Mouse (Mus musculus) layer of hippocampus, adult 8-10 months (tissue): ENCODE data around the gene Tmod3. TPM values are rescaled to one million over a fixed set of nuclear protein-coding genes. Genes with fewer than 3 reads are reported as not detected.

ENCODE experiments used
- DNase-seq, 2 experiments: peaks; one replicate each; pipeline ENCODE4 v3.0.0; 2022; ENCODE audit warnings: low spot score in 2 of 2
- total RNA-seq, 4 experiments: library from RNA; stranded (reverse); gene quantifications; 2 replicates each; pipeline ENCODE4 v1.2.4; 2022

Tmod3 gene
- total RNA-seq = 10 to 100 TPM; 40.9 to 44.6 (median 42.9) TPM

DNA sequence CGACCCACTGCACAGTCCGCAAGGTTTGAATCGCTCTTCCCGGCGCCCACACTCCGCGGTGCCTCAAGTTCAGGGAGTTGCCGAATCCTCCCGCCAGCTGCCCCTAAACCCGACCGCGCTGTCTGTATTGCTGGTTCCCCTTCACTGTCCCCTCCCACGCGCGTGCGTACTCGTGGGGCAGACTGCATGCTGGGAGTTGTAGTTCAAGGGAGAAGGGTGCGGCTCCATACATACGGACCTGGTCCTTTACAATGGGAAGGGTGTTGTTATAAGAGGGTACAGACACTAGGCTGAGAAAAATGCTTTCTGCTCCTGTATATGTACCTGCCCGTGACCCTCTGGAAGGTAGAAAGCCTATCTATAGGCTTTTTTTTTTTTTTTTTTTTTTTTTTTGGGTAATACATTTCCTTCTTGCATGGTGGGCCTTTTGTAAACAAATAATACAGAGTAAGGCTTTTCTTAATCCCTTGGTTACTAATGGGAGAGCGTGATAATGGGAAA lies at the start of gene Tmod3:
TSS of gene Tmod3 (minus strand) at position 146 of the 501 bp plus-strand sequence.
- peak; percentile 92 for DNase-seq

DNA sequence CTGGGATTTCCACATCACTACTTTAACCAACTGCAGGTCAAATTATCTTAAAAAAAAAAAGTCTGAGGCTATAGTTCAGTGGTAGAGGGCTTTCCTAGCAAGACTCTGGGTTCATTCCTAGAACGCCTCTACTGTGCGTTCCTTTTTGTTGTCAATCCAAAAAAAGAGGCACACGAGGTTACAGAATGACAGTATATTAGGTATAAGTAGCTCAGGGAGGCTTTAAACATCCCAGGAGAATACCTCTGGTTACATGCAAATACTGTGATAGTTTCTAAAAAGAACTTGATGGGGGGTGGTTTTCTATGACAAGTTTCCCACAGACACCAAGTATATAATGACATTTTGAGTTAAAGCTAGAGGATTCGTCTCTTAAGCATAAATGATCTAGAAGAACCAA lies 48.0 kb upstream of the Tmod3 start:
- no peak for DNase-seq

DNA sequence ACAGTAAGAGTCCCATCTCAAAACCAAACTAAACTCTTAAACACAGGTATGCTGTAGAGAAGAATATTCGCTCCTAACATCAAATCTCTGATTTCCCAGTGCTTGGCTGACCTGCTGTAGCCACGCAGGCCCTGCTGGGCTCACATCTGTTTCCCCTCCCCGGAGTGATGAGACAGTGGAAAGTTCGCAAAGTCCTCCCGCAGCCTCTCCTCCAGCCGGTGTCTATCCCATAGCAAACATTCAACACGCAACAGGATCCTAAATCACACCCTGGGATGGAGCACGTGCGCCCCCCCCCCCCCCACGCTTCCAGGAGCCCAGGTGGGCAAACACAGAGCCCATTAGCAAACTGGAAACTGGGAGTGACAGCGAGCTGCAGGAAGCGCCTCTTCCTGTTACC lies 42.1 kb upstream of the Tmod3 start:
- DNase-seq = no peak

DNA sequence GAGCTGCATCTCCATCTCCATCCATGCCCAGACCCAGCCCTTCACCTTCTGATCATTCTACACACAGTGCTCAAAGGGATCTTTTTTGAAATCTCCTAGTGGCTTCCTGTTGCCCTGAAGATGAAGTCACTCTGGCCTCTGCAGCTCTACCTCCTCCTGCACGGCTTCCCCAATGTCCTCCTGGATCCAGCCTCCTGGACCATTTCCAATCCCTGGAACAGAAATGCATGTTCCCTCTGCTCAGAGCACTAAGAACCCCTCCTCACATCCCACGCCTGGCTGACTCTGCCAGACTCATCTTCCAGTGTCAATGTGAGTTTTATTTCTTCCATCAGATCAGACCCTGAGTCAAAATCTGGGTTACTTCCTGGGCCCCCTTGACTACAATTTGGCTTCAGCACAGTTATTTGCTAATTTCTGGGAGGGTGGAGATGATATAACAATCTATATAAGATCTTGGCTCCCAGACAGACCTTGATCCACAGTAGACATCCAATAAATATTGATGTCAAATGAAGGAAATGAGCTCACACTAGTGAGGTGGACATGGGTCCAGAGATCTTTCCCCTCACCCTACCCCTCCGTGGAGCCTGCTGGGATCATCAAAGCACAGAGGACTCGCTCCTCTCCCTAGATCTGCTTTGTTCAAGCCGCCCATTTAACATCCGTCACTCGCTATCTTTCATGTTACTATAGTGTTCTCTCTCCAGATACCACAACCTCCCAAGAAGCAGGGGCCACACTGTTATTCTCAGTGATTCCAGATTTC lies 40.9 kb upstream of the Tmod3 start:
- peak in 1 of 2 experiments; percentile 53 for DNase-seq

DNA sequence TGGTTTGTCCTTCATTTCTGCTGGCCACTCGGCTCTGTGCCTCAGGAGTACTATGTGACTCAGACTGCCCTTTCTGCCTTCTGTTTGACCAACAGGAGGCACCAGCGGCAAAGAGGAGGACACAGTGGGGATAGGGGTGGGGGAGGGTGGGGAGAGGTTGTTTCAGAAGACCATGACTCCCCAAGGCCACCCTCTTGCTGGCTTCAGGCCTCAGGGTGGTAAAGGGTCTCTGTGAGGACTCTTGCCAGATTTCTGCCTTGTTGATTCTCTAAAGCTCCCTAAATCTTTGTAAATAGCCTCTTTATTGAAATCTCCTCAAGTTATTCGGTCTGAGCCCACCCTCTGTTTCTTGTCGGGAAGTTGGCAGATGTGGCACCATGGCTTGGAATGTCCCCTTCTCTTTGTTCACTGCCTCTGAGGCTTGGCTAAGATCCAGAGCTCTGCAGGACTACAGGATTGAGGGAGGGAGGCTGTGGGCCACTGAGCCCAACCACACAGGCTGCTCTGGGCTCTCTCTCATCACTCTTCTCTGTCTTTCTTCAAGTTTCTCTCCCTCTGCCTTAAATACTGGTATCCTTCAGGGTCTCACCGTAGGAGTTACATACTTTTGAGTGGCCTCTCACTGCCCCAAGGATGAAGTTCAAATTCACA lies 39.9 kb upstream of the Tmod3 start:
- DNase-seq = peak; percentile 73 to 80

DNA sequence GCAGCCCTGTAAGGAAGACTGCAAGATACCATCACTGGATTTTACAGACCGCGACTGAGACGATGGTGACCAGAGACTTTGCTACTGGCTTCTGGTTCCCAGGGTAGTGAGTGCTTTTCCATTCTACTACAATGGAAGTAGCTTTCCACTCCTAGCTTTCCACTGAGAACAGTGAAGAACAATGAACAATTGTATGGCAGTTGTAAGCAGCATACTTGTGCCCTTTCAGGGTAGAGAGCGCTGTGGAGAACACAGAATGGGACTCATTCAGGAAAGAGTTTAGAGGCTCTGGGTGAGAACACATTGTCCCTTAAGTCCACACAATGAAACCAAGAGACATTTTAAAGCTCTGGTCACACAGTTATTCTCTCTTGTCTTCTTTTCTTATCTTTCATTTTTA lies 38.1 kb upstream of the Tmod3 start:
- peak in 1 of 2 experiments; percentile 23 for DNase-seq

DNA sequence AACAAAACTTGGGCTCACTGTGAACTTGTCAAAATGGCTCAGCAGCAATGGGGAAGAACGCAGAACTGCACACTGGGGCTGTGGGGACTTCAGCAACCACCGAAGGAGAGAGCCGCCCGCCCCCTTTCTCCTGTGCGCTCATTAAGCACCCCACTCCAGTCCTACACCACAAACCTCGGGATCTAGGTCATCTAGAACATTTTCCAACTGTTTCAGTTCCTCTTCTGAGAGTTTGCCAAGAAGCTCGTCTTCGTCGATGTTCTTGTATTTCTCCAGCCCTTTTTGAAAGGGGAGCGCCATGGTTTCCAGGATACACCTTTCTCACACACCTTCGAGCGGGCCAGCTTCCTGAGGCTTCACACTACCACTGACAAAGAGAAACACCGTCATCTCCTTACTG lies 37.6 kb upstream of the Tmod3 start:
- peak in 1 of 2 experiments; percentile 28 for DNase-seq

DNA sequence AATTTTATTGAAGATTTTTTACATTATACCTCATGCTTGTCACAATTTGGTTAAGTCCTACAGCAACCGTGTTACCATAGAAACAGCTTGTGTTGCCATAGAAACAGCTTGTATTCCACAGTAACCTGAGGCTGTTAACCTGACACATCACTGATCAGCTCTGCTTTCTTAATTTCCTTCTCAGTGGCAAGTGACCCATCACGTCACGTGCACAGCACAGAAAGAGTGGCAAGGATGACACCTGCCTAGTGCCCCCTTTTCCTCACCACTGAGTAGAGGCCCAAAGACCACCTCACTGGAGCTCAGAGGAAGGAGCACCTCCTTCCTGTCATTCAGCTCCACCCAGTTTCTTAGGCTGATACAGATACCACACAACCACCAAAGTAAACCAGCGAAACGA lies 34.0 kb upstream of the Tmod3 start:
- DNase-seq = no peak

DNA sequence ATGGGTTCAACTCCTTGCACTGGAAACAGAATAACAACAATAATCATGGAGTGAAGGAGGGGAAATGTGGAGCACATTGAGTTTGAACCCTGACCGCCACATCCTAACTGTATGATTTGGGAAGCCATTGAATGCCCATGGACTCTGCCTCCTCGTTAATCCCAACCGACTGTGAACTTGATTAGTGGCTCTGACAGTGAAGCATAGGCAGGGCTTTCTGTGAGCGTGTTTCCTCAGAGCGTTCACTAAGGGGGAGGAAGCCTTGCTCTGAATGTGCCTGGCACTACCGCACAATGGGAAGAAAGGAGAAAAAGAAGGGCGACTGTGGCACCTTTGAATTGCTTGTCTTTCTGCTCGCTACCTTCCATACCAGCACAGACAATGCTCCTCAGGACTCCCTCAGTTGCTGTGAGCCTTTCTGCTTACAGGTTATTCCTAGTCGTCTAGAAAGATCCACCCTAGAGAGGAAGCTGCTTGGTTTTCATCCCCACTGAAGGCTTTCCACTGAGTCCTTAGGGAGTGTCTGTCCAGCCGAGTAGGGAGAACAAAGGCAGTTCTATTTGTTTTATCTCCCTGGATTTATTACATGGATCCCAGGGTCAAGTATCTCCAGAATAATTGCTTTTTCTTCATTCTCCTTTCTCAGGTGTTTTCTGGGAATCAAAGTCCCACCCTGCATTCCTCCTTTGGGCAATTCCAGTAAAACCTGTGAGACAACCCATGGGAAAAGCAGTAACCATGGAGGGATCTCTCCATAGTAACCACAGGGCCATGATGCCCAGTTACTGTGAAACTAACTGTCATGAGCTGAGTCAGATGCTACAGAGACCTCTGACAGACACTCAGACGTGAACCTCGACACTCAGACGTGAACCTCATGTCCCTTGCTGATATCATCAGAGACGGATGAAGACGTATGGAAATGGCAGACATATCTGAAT lies 30.7 kb upstream of the Tmod3 start:
- DNase-seq = no peak

DNA sequence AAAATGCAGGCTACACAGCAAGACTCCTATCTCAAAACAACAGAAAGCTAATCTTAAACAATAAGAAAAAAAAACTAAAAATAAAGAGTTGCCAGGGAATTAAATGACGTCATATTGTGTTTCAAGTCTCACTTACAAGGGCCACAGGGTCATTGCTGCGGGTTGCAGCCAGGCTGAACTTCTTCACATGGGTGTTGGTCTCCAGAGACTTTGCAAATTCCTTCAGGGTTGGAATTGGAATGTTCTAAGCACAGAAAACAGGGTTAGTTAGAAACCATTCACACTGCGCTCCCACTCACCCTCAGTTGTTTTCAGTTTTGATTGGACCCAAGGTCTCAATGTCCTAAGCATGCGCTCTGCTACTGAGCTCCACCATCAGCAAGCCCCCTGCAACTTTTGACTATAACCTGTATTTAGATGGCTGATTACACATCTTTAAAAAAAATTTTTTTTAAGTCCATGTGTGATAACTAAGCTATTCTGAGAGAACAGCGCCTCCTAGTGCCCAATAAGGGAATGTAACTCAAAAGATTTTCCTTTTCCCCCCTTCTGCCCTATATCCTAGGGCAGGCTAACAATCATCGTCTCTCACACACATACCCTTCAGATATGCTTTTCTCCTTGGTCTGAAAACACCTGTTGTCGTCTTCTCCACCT lies 22.4 kb upstream of the Tmod3 start:
- no peak for DNase-seq

DNA sequence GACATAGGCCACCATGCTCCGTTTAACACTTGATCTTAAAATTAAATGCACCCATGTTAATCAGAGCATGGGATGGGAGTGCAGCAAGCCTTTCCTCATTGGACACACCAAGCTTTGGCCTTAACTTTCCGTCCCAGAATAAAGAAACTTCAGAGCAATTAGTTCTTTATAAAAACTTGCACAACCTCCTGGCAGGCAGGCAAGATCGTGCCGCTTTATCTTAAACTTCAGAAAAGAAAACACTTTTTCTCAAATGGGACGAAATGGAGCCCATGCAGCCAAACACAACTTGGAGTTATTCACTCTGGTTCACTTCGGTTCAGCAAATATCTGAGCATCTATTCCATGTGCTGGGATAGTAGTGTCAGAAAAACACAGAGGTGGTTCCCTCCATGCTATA lies 19.9 kb upstream of the Tmod3 start:
- DNase-seq = no peak

DNA sequence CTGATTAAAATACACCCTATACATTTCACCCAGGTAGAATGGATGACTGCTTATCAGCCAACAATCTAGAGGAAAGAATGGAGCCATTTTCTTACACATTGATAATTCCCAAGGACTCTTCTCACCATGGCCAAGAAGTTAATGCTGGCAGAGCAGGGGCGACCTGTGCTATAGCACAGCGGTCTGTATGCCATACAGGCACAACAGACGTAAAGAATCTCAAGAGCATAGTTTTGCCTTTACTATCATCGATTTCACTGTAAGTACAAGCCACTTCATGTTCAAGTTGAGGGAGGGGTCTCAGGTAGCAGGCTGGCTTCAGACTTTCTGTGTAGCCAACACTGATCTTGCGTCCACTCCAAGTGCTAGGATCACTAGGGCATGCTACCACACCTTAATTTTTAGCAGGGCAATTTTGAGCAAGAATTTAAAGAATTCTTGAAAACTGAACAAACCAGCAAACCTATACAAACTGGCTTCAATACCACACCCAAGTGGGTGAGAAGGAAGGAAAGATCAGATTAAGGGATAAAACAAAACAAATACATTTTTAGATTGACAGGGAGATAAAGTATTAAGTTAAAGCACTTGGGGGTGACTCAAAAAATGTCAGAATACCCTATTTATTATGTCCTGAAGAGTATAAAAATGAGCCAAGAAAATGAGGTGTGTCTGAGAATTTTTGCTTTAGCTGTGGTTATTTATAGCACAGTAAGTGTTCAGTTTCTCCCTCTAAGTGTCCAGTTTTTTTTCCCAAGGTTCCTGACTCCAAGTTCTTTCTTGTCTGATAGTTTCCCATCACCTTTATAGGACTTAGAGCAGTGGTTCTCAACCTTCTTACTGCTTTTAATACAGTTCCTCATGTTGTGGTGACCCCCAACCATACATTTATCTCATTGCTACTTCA lies 11.8 kb upstream of the Tmod3 start:
- no peak for DNase-seq

DNA sequence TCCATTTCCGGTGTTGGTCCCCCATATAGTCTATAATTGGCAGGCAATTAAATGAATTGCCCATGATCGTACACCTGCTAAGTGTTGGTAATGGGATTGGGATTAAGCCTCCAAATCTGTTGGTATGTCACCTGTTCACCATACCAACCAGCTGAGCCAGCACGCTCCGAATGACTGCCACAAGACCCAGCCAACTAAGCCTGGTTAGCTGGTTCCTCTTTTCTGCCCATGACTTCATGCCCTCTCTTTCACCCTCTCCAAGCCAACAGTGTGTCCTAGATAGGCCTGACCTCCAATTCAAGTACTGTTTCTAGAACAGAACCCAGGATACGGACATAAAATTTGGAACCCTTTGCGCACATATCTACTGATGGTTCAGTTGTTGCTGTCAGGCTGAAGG lies 8.9 kb upstream of the Tmod3 start:
- no peak for DNase-seq

DNA sequence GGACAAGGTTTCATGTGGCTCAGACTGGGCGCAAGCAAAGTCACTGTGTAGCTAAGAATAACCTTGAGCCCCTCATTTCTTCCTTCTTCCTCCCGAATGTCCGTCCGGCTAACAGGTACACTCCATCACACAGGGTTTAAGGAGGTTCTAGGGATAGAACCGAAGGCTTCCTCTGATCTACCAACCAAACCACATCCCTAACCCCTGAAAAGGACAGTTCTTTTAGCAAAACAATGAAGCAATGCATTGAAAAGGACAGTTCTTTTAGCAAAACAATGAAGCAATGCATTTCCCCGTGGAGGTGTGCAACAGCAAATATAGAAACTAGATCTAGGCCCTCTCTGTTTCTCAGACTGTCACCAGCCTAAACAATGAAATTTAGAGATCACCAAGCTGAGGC lies 5.4 kb upstream of the Tmod3 start:
- no peak for DNase-seq

DNA sequence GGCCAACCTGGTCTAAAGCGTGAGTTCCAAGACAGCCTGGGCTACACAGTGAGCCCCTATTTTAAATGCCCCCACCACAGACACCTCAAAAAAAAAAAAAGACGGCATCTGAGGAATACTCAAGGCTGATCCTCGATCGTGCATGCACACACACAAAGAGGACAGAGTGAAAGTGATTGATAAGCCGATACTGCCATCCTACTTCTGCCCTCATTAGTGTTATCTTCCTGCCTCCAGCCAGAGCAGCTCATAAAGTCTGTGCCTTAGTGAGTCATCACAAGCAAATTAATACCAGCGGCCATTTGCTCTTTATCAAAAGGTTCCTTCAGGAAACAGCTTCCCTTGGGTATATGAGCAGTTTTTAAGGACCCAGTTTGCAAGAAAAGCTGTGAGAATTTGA lies 4.2 kb upstream of the Tmod3 start:
- no peak for DNase-seq

DNA sequence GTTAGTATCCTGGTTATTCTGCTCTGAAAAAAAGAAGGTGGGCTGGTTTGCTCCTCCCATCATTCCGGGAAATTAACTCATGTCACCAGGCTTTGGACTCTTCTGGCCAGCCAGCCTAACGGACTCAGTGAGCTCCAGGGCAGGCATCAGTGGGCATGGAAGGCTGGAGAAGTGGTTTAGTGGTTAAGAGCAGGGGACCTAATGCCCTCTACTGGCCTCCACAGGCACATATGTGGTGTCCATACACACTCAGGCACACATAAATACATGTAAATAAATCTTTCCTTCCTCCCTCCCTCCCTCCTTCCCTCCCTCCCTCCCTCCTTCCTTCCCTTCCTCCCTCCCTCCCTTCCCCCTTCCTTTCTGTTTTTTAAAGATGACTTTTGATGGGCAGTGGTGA lies 3.7 kb upstream of the Tmod3 start:
- DNase-seq = no peak

DNA sequence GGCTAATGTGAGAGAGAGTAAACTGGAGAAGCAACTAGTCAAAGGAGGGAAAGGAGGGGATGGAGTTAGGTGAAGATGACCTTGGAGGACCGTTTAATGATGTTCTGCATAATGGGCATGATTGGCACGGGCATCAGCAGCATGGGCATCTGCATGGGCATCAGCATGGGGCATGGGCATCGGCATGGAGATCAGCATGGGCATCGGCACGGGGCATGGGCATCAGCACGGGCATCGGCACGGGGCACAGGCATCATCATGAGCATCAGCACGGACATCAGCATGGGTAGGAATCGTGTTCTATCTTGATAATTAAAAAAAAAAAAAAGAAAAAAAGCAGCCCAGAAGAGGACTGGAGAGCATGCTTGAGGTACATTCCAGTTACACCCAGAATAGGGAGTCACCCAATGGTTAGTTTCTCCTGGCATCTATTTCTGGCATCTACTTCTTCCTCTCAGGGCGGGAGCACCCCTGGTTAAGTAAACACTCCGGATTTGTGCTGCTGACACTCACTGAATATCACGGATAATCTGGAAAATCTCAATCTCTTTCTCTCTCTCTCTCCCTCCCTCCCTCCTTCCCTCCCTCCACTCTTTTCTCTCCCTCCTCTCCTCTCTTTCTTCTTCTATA lies 1.7 kb upstream of the Tmod3 start:
- no peak for DNase-seq

DNA sequence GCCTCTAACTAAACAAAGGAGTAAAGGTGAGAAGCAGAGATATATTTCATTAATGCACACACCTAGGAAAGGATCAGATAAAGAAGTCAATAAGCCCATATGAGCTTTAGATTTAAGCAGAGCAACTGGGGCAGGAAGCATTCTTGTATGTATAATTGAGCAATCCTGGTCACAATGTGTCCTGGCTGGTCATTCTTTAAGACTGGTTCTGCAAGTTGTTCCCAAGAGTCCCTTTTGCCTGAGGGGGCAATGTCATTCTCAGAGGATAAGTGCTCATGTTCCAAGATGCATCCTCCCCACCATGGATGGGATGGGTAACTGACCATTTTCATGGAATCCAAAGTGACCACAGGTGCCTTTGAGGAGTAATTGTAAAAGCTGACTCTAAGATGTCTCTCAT lies 896 bp upstream of the Tmod3 start:
- no peak for DNase-seq

DNA sequence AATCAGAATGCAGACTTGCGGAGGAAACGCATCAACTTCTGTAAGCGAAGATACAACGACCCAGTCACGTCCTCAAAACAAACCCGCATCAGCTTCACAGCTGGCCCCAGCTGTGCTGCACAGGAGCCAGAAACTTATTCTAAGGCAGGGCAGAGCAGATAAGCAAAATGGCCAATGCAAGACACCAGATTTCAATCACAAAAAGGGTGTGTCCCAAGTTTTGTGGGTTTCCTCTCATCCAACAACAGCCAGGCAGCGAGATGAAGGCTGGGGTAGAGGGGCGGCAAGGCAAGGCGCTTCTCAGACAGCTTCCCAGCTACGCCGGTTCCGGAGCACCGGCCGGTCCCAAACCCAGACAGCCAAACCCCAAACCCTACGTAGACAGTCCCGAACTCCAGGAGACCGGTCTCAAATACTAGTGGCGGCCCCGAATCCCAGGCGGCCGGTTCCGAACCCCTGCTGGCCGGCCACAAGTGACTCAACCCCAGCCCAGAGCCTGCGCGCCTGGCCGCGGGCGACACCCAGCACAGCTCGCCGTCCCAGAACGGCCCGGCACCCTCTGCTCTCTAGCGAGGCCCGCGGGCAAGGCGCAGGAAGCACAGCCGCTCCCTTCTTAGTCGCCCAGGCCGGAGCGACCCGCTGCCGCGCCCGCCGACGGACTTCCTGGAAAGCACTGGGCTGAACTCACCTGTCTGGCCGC lies 495 bp downstream of the Tmod3 start:
- DNase-seq = no peak
